Mouse (Mus musculus): ENCODE results near the gene Gnb1l. TPM values are rescaled to one million over a fixed set of nuclear protein-coding genes. Genes with fewer than 3 reads are reported as not detected.

The Gnb1l gene
- polyA plus RNA-seq, 1 experiment from 2014 or later: 5.1 TPM

GRCm38 (mm10) chr16:18464271-18464670, 34.2 kb upstream of the Gnb1l start:
- Histone ChIP-seq H3K9me3 (ENCODE audit: low read length) (no peaks in the 10 kb centered on the region), H3K9ac (replicated peaks) (no peak overlapping the region), H3K4me2 (ENCODE audit: low read depth, low read length) (no peak overlapping the region), H3K27ac (ENCODE audit: low read depth) (no peak overlapping the region), H3K27me3 (ENCODE audit: insufficient read depth, low read length) (no peaks in the 10 kb centered on the region), H3K4me3 (ENCODE audit: low read depth, low read length) (no peak overlapping the region), H3K36me3 (replicated peaks; ENCODE audit: insufficient read depth, low read length) (peaks cover 61% of the 10 kb centered on the region), H3K4me1 (ENCODE audit: insufficient read depth) (peaks cover 1% of the 10 kb centered on the region)
- WGBS (ENCODE audit: insufficient replicate concordance): 61% methylated on average over 3 of the region's 3 CpGs
- DNase-seq: no peak
- ATAC-seq: no peak
- TF ChIP-seq CTCF (IDR thresholded peaks at IDR 0.05; ENCODE audit: low read depth): no peak
- no peak for TF ChIP-seq EP300 (IDR thresholded peaks at IDR 0.05; ENCODE audit: low read depth)

GRCm38 (mm10) chr16:18470829-18471228, 27.7 kb upstream of the Gnb1l start:
- TF ChIP-seq EP300 (IDR thresholded peaks at IDR 0.05; ENCODE audit: low read depth) (no peak), CTCF (IDR thresholded peaks at IDR 0.05; ENCODE audit: low read depth) (peak; percentile 40)
- no peak overlapping the region for H3K4me2 ChIP-seq (ENCODE audit: low read depth, low read length)
- no peak overlapping the region for H3K9ac ChIP-seq (replicated peaks)
- no peaks in the 10 kb centered on the region for H3K9me3 ChIP-seq (ENCODE audit: low read length)
- DNase-seq (no peak), ATAC-seq (no peak)
- no peak overlapping the region for H3K4me3 ChIP-seq (ENCODE audit: low read depth, low read length)
- peaks cover 72% of the 10 kb centered on the region for H3K36me3 ChIP-seq (replicated peaks; ENCODE audit: insufficient read depth, low read length)
- H3K27ac ChIP-seq (ENCODE audit: low read depth): no peak overlapping the region
- WGBS (ENCODE audit: insufficient replicate concordance): 46% methylated on average over 1 of the region's 1 CpGs
- H3K4me1 ChIP-seq (ENCODE audit: insufficient read depth): no peaks in the 10 kb centered on the region; the same call in 1 of the 2 replicates
- H3K27me3 ChIP-seq (ENCODE audit: insufficient read depth, low read length): no peaks in the 10 kb centered on the region

GRCm38 (mm10) chr16:18471381-18471955, 27.0 kb upstream of the Gnb1l start:
- Histone ChIP-seq H3K4me3 (ENCODE audit: low read depth, low read length) (no peak overlapping the region), H3K4me2 (ENCODE audit: low read depth, low read length) (no peak overlapping the region), H3K9ac (replicated peaks) (no peak overlapping the region; the same call in 1 of the 2 replicates), H3K9me3 (ENCODE audit: low read length) (no peaks in the 10 kb centered on the region), H3K27ac (ENCODE audit: low read depth) (no peak overlapping the region), H3K4me1 (ENCODE audit: insufficient read depth) (no peaks in the 10 kb centered on the region; the same call in 1 of the 2 replicates), H3K36me3 (replicated peaks; ENCODE audit: insufficient read depth, low read length) (peaks cover 75% of the 10 kb centered on the region), H3K27me3 (ENCODE audit: insufficient read depth, low read length) (no peaks in the 10 kb centered on the region)
- 88% methylated on average over 11 of the region's 11 CpGs for WGBS (ENCODE audit: insufficient replicate concordance)
- no peak for TF ChIP-seq CTCF (IDR thresholded peaks at IDR 0.05; ENCODE audit: low read depth)
- no peak for TF ChIP-seq EP300 (IDR thresholded peaks at IDR 0.05; ENCODE audit: low read depth)
- no peak for DNase-seq
- no peak for ATAC-seq

GRCm38 (mm10) chr16:18471976-18472375, 26.5 kb upstream of the Gnb1l start:
- no peak for ATAC-seq
- Histone ChIP-seq H3K27ac (ENCODE audit: low read depth) (no peak overlapping the region), H3K4me2 (ENCODE audit: low read depth, low read length) (no peak overlapping the region), H3K4me3 (ENCODE audit: low read depth, low read length) (no peak overlapping the region), H3K27me3 (ENCODE audit: insufficient read depth, low read length) (no peaks in the 10 kb centered on the region), H3K9ac (replicated peaks) (no peak overlapping the region; the same call in 1 of the 2 replicates), H3K9me3 (ENCODE audit: low read length) (no peaks in the 10 kb centered on the region), H3K4me1 (ENCODE audit: insufficient read depth) (no peaks in the 10 kb centered on the region; the same call in 1 of the 2 replicates), H3K36me3 (replicated peaks; ENCODE audit: insufficient read depth, low read length) (peaks cover 80% of the 10 kb centered on the region)
- no peak for DNase-seq
- 95% methylated on average over 6 of the region's 6 CpGs for WGBS (ENCODE audit: insufficient replicate concordance)
- TF ChIP-seq EP300 (IDR thresholded peaks at IDR 0.05; ENCODE audit: low read depth): no peak
- no peak for TF ChIP-seq CTCF (IDR thresholded peaks at IDR 0.05; ENCODE audit: low read depth)

- ATAC-seq: no peak
- H3K36me3 ChIP-seq (replicated peaks; ENCODE audit: insufficient read depth, low read length): peaks cover 82% of the 10 kb centered on the region
Observed at GRCm38 (mm10) chr16:18472416-18472815, 26.1 kb upstream of the Gnb1l start.

GRCm38 (mm10) chr16:18472976-18473375, 25.5 kb upstream of the Gnb1l start:
- DNase-seq (no peak), ATAC-seq (no peak)
- no peak overlapping the region for H3K4me3 ChIP-seq (ENCODE audit: low read depth, low read length)
- H3K9me3 ChIP-seq (ENCODE audit: low read length): no peaks in the 10 kb centered on the region
- peaks cover 85% of the 10 kb centered on the region for H3K36me3 ChIP-seq (replicated peaks; ENCODE audit: insufficient read depth, low read length)
- H3K4me2 ChIP-seq (ENCODE audit: low read depth, low read length): no peak overlapping the region
- no peak for TF ChIP-seq CTCF (IDR thresholded peaks at IDR 0.05; ENCODE audit: low read depth)
- TF ChIP-seq EP300 (IDR thresholded peaks at IDR 0.05; ENCODE audit: low read depth): no peak
- no peak overlapping the region for H3K27ac ChIP-seq (ENCODE audit: low read depth)
- WGBS (ENCODE audit: insufficient replicate concordance): 87% methylated on average over 8 of the region's 8 CpGs
- no peaks in the 10 kb centered on the region for H3K27me3 ChIP-seq (ENCODE audit: insufficient read depth, low read length)
- H3K9ac ChIP-seq (replicated peaks): no peak overlapping the region
- no peaks in the 10 kb centered on the region for H3K4me1 ChIP-seq (ENCODE audit: insufficient read depth)

More at GRCm38 (mm10) chr16:18472416-18472815, 26.1 kb upstream of the Gnb1l start:
- no peak for DNase-seq
- Histone ChIP-seq H3K27me3 (ENCODE audit: insufficient read depth, low read length) (no peaks in the 10 kb centered on the region), H3K9ac (replicated peaks) (no peak overlapping the region), H3K4me1 (ENCODE audit: insufficient read depth) (no peaks in the 10 kb centered on the region; the same call in 1 of the 2 replicates), H3K4me2 (ENCODE audit: low read depth, low read length) (no peak overlapping the region), H3K4me3 (ENCODE audit: low read depth, low read length) (no peak overlapping the region), H3K27ac (ENCODE audit: low read depth) (no peak overlapping the region), H3K9me3 (ENCODE audit: low read length) (no peaks in the 10 kb centered on the region)
- TF ChIP-seq CTCF (IDR thresholded peaks at IDR 0.05; ENCODE audit: low read depth): no peak
- TF ChIP-seq EP300 (IDR thresholded peaks at IDR 0.05; ENCODE audit: low read depth): no peak
- WGBS (ENCODE audit: insufficient replicate concordance): 96% methylated on average over 4 of the region's 4 CpGs

All from liver, postnatal 0 days (tissue).